Mouse (Mus musculus): Measurements from ENCODE around the gene Psmg4.

Psmg4 gene

GRCm38 (mm10) chr13:34162491-34163303, at the start of gene Psmg4:
Psmg4 (plus strand) TSS chr13:34162964.
- POLR2A ChIA-PET = interaction anchor here (0.6 to 9.1 kb wide), 71 partner anchors 8 to 1577 kb away, joined by 3 to 129 read pairs (median 4); partner anchors contain the start of genes Tubb2b (in 4 of the 4), Serpinb6a (in 3 of the 4), Bphl (in 2 of the 4) and Ripk1 (in 2 of the 4)

GRCm38 (mm10) chr13:34113086-34113485, 49.7 kb upstream of the Psmg4 start:
- ChIA-PET CTCF (no interaction called here), POLR2A (interaction anchor here in 3 of 4 experiments (0.5 to 16.0 kb wide), 7 partner anchors 8 to 235 kb away, joined by 3 to 643 read pairs (median 53); partner anchors contain the start of gene Tubb2b (in 3 of the 3))

More at GRCm38 (mm10) chr13:34162491-34163303, at the start of gene Psmg4:
- CTCF ChIA-PET = interaction anchor here in 3 of 4 experiments (0.6 to 1.8 kb wide), 7 partner anchors 8 to 206 kb away, joined by 3 to 6 read pairs (median 4); no protein-coding TSS in a partner anchor

- CTCF ChIA-PET = no interaction called here
- POLR2A ChIA-PET = interaction anchor here (0.6 to 16.0 kb wide), 10 partner anchors 11 to 346 kb away, joined by 3 to 643 read pairs (median 4); partner anchors contain the start of gene Tubb2b (in 4 of the 4)
Observed at GRCm38 (mm10) chr13:34114654-34115053, 48.1 kb upstream of the Psmg4 start.

GRCm38 (mm10) chr13:34116508-34116907, 46.3 kb upstream of the Psmg4 start:
- ChIA-PET POLR2A (interaction anchor here (0.8 to 16.0 kb wide), 8 partner anchors 12 to 64 kb away, joined by 3 to 643 read pairs (median 10); partner anchors contain the start of gene Tubb2b (in 4 of the 4)), CTCF (no interaction called here)

GRCm38 (mm10) chr13:34118816-34119215, 43.9 kb upstream of the Psmg4 start:
- ChIA-PET POLR2A (interaction anchor here in 3 of 4 experiments (0.9 to 16.0 kb wide), 7 partner anchors 9 to 23 kb away, joined by 3 to 643 read pairs (median 9); partner anchors contain the start of gene Tubb2b (in 3 of the 3)), CTCF (no interaction called here)

- POLR2A ChIA-PET = interaction anchor here in 3 of 4 experiments (1.1 to 16.0 kb wide), 7 partner anchors 9 to 33 kb away, joined by 3 to 643 read pairs (median 9); partner anchors contain the start of gene Tubb2b (in 3 of the 3)
- CTCF ChIA-PET = no interaction called here
Observed at GRCm38 (mm10) chr13:34119406-34119805, 43.4 kb upstream of the Psmg4 start.

GRCm38 (mm10) chr13:34120536-34120935, 42.2 kb upstream of the Psmg4 start:
- POLR2A ChIA-PET = interaction anchor here in 3 of 4 experiments (0.6 to 16.0 kb wide), 14 partner anchors 8 to 49 kb away, joined by 3 to 643 read pairs (median 4); partner anchors contain the start of gene Tubb2b (in 2 of the 3)
- CTCF ChIA-PET = interaction anchor here in 1 of 4 experiments (0.7 kb wide), 1 partner anchor 11 kb away, joined by 3 read pairs; no protein-coding TSS in a partner anchor

GRCm38 (mm10) chr13:34125711-34126110, 37.1 kb upstream of the Psmg4 start:
- ChIA-PET CTCF (interaction anchor here in 2 of 4 experiments (0.5 to 0.6 kb wide), 2 partner anchors 29 to 81 kb away, joined by 3 to 8 read pairs; no protein-coding TSS in a partner anchor), POLR2A (interaction anchor here in 3 of 4 experiments (0.9 to 13.7 kb wide), 9 partner anchors 9 to 220 kb away, joined by 3 to 456 read pairs (median 4); partner anchors contain the start of genes Bphl (in 1 of the 3) and Serpinb6c (in 1 of the 3))

GRCm38 (mm10) chr13:34128276-34129114, 34.3 kb upstream of the Psmg4 start:
- ChIA-PET POLR2A (interaction anchor here (0.5 to 13.7 kb wide), 71 partner anchors 10 to 1641 kb away, joined by 3 to 643 read pairs (median 11); partner anchors contain the start of genes Bphl (in 4 of the 4), Serpinb6a (in 3 of the 4), Psmg4 (in 2 of the 4) and Ripk1 (in 2 of the 4)), CTCF (interaction anchor here in 2 of 4 experiments (1.1 to 1.9 kb wide), 5 partner anchors 25 to 91 kb away, joined by 3 to 8 read pairs (median 4); partner anchors contain the start of gene Bphl (in 1 of the 2))

- ChIA-PET CTCF (interaction anchor here in 3 of 4 experiments (0.6 to 1.9 kb wide), 14 partner anchors 20 to 218 kb away, joined by 3 to 8 read pairs (median 4); partner anchors contain the start of genes Bphl (in 1 of the 3) and Slc22a23 (in 1 of the 3)), POLR2A (interaction anchor here (0.5 to 13.7 kb wide), 156 partner anchors 9 to 1987 kb away, joined by 3 to 643 read pairs (median 6); partner anchors contain the start of genes Bphl (in 4 of the 4), Psmg4 (in 4 of the 4), Ripk1 (in 3 of the 4) and Serpinb6a (in 3 of the 4))
Observed at GRCm38 (mm10) chr13:34129485-34130225, 33.1 kb upstream of the Psmg4 start.

GRCm38 (mm10) chr13:34130226-34130731, 32.5 kb upstream of the Psmg4 start, which contains the start of gene Tubb2b:
Tubb2b (minus strand) TSS chr13:34130466.
- POLR2A ChIA-PET = interaction anchor here (0.6 to 13.7 kb wide), 143 partner anchors 8 to 1987 kb away, joined by 3 to 643 read pairs (median 7); partner anchors contain the start of genes Psmg4 (in 4 of the 4), Serpinb6c (in 4 of the 4), Ripk1 (in 3 of the 4) and Serpinb6a (in 3 of the 4)
- CTCF ChIA-PET = interaction anchor here in 3 of 4 experiments (0.6 to 1.9 kb wide), 11 partner anchors 19 to 218 kb away, joined by 3 to 8 read pairs (median 4); partner anchors contain the start of genes Bphl (in 1 of the 3) and Slc22a23 (in 1 of the 3)

- ChIA-PET POLR2A (interaction anchor here (0.6 to 13.7 kb wide), 126 partner anchors 7 to 1986 kb away, joined by 3 to 643 read pairs (median 7); partner anchors contain the start of genes Psmg4 (in 4 of the 4), Serpinb6c (in 4 of the 4), Bphl (in 3 of the 4) and Ripk1 (in 3 of the 4)), CTCF (interaction anchor here in 2 of 4 experiments (0.5 to 2.5 kb wide), 7 partner anchors 10 to 213 kb away, joined by 3 to 23 read pairs (median 3); partner anchors contain the start of gene Slc22a23 (in 1 of the 2))
Observed at GRCm38 (mm10) chr13:34131011-34131707, 31.6 kb upstream of the Psmg4 start.

GRCm38 (mm10) chr13:34131708-34132060, 31.1 kb upstream of the Psmg4 start:
- ChIA-PET CTCF (interaction anchor here in 2 of 4 experiments (0.5 to 2.5 kb wide), 6 partner anchors 11 to 22 kb away, joined by 3 to 23 read pairs (median 8); no protein-coding TSS in a partner anchor), POLR2A (interaction anchor here in 3 of 4 experiments (0.7 to 13.7 kb wide), 47 partner anchors 12 to 520 kb away, joined by 3 to 643 read pairs (median 22); partner anchors contain the start of genes Bphl (in 3 of the 3), Psmg4 (in 3 of the 3), Serpinb6c (in 3 of the 3) and Ripk1 (in 2 of the 3))

- ChIA-PET CTCF (interaction anchor here in 3 of 4 experiments (0.6 to 2.5 kb wide), 6 partner anchors 11 to 701 kb away, joined by 3 to 23 read pairs (median 8); no protein-coding TSS in a partner anchor), POLR2A (interaction anchor here (0.7 to 13.7 kb wide), 43 partner anchors 9 to 742 kb away, joined by 3 to 643 read pairs (median 20); partner anchors contain the start of genes Bphl (in 3 of the 4), Psmg4 (in 3 of the 4), Serpinb6c (in 2 of the 4) and Prpf4b (in 1 of the 4))
Observed at GRCm38 (mm10) chr13:34132299-34132698, 30.5 kb upstream of the Psmg4 start.

GRCm38 (mm10) chr13:34132875-34133274, 29.9 kb upstream of the Psmg4 start:
- ChIA-PET POLR2A (interaction anchor here (0.7 to 13.7 kb wide), 25 partner anchors 10 to 742 kb away, joined by 3 to 643 read pairs (median 35); partner anchors contain the start of genes Psmg4 (in 2 of the 4), Prpf4b (in 1 of the 4) and Serpinb6c (in 1 of the 4)), CTCF (interaction anchor here in 2 of 4 experiments (1.1 to 2.5 kb wide), 4 partner anchors 11 to 21 kb away, joined by 7 to 23 read pairs (median 10); no protein-coding TSS in a partner anchor)

Measured in embryonic stem cell, embryonic (primary cell).